Mouse (Mus musculus) limb, embryonic 10.5 days (tissue): ENCODE measurements around the gene Nt5c2. TPM values are rescaled to one million over a fixed set of nuclear protein-coding genes. Genes with fewer than 3 reads are reported as not detected.
"Not testable (repeated sequence)": the region's sequence is repeated elsewhere in the genome, so short reads cannot be mapped to it uniquely, and the experiment has no call there.

Experiments
- DNase-seq: peaks from one replicate; pipeline ENCODE4 v3.0.0-alpha.2; 2017; ENCODE audit warnings: low spot score
- H3K27ac ChIP-seq: fragments of 300-500 bp; sonication (generic); 2 replicates; pipeline ENCODE4 v1.5.1; 2016; ENCODE audit warnings: mild to moderate bottlenecking
- H3K27me3 ChIP-seq: fragments of 300-500 bp; sonication (generic); 2 replicates; pipeline ENCODE4 v1.6.1; 2016; ENCODE audit warnings: low read depth, mild to moderate bottlenecking; ENCODE audit not compliant: poor library complexity, severe bottlenecking
- H3K36me3 ChIP-seq: fragments of 300-500 bp; sonication (generic); 2 replicates; pipeline ENCODE4 v1.6.1; 2016; ENCODE audit warnings: mild to moderate bottlenecking, moderate library complexity
- H3K4me1 ChIP-seq: fragments of 300-500 bp; sonication (generic); 2 replicates; pipeline ENCODE4 v1.6.1; 2016
- H3K4me3 ChIP-seq: fragments of 300-500 bp; sonication (generic); 2 replicates; pipeline ENCODE4 v1.5.1; 2016; ENCODE audit warnings: mild to moderate bottlenecking, moderate library complexity
- H3K9me3 ChIP-seq: fragments of 300-500 bp; sonication (generic); replicated peaks from 2 replicates; pipeline ENCODE4 v1.6.1; 2016; ENCODE audit warnings: mild to moderate bottlenecking
- WGBS: fragments of 180-500 bp; shearing (Covaris S2); methylation state at CpG from one replicate; pipeline ENCODE4 v1.1.7; 2016; 5-methylcytosine and 5-hydroxymethylcytosine counted together
- polyA plus RNA-seq: library from polyadenylated mRNA; unstranded; fragments of >200 nt; fragmentation: Nextera tagmentation; extraction: Ambion mirVana; gene quantifications from 2 replicates; pipeline ENCODE4 v1.2.1, GENCODE M21; 2016

Nt5c2 gene
- polyA plus RNA-seq, 1 experiment from 2014 or later, result 89.8 TPM

DNA sequence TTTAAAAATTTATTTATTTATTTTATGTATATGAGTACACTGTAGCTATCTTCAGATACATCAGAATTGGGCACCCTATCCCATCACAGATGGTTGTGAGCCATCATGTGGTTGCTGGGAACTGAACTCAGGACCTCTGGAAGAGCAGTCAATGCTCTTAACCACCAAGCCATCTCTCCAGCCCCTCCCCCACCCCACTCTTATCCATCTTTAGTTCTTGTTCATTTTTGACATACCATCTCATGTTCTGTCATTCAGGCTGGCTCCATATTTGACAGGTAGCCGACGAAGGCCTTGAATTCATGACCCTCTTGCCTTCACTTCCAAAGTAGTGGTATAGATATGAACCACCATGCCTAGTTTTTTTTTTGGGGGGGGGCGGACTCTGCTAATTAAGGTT, 36.9 kb downstream of the Nt5c2 start:
- H3K4me1 ChIP-seq, H3K27ac ChIP-seq, H3K27me3 ChIP-seq, H3K4me3 ChIP-seq, H3K36me3 ChIP-seq, DNase-seq, H3K9me3 ChIP-seq: not testable (repeated sequence)
- WGBS, result 97% methylated on average over 3 of the region's 3 CpGs

- Histone ChIP-seq H3K27me3 (no peaks in the 10 kb centered on the region), H3K36me3 (no peaks in the 10 kb centered on the region), H3K4me1 (no peaks in the 10 kb centered on the region), H3K9me3 (no peaks in the 10 kb centered on the region), H3K4me3 (no peak overlapping the region), H3K27ac (no peak overlapping the region)
- 70% methylated on average over 6 of the region's 6 CpGs for WGBS
- no peak for DNase-seq
These were observed 37.5 kb downstream of the Nt5c2 start for GRCm38 (mm10) chr19:46977460-46977859.

- DNase-seq, result no peak
- no peaks in the 10 kb centered on the region for H3K36me3 ChIP-seq
- 0 out of 2 replicates have a peak, but pooled peaks cover under 1% of the 10 kb centered on the region for H3K4me1 ChIP-seq
- no peaks in the 10 kb centered on the region for H3K27me3 ChIP-seq
- H3K27ac ChIP-seq, result no peak overlapping the region
- H3K9me3 ChIP-seq, result no peaks in the 10 kb centered on the region
- 73% methylated on average over 2 of the region's 2 CpGs for WGBS
- no peak overlapping the region for H3K4me3 ChIP-seq
These were observed 38.2 kb downstream of the Nt5c2 start for GRCm38 (mm10) chr19:46976743-46977142.

- no peak for DNase-seq
- H3K36me3 ChIP-seq, result no peaks in the 10 kb centered on the region
- H3K27me3 ChIP-seq, result no peaks in the 10 kb centered on the region
- no peak overlapping the region for H3K27ac ChIP-seq
- H3K4me3 ChIP-seq, result no peak overlapping the region
- WGBS, result 89% methylated on average over 8 of the region's 8 CpGs
- no peaks in the 10 kb centered on the region for H3K9me3 ChIP-seq
- peaks cover 6% of the 10 kb centered on the region; the same call in 1 of the 2 replicates for H3K4me1 ChIP-seq
These were observed 39.0 kb downstream of the Nt5c2 start for GRCm38 (mm10) chr19:46975997-46976396.

DNA sequence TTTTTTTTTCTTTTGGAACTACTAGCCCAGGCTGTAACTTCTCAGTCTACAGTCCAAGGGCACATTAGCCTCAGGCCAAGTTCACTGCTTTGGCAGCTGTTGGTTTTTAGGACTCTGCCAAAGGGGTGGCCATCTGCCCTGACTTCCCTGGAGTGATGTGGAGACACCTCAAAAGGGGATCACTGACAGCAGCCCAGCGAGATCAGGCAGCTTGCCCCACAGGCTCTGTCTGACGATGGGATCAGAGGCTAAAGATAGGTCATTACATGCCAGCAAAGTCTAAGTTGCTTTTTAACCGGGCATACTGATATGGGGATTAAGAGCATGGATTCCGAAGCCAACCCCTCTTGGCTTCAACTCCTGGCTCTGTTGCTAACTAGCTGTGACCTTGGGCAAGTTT, 39.4 kb downstream of the Nt5c2 start:
- no peaks in the 10 kb centered on the region for H3K9me3 ChIP-seq
- H3K36me3 ChIP-seq, result no peaks in the 10 kb centered on the region
- H3K4me1 ChIP-seq, result peaks cover 6% of the 10 kb centered on the region; the same call in 1 of the 2 replicates
- 76% methylated on average over 4 of the region's 4 CpGs for WGBS
- no peaks in the 10 kb centered on the region for H3K27me3 ChIP-seq
- no peak overlapping the region for H3K27ac ChIP-seq
- no peak for DNase-seq
- no peak overlapping the region for H3K4me3 ChIP-seq

- WGBS, result 96% methylated on average over 3 of the region's 3 CpGs
- no peaks in the 10 kb centered on the region for H3K9me3 ChIP-seq
- H3K4me1 ChIP-seq, result peaks cover 8% of the 10 kb centered on the region; the same call in 1 of the 2 replicates
- DNase-seq, result no peak
- no peak overlapping the region for H3K27ac ChIP-seq
- no peak overlapping the region for H3K4me3 ChIP-seq
- no peaks in the 10 kb centered on the region for H3K27me3 ChIP-seq
- H3K36me3 ChIP-seq, result no peaks in the 10 kb centered on the region
These were observed 42.8 kb downstream of the Nt5c2 start for GRCm38 (mm10) chr19:46972159-46972558.

- 0 out of 2 replicates have a peak overlapping the region, but pooled peaks have one; percentile 4 for H3K27ac ChIP-seq
- 82% methylated on average over 9 of the region's 9 CpGs for WGBS
- H3K27me3 ChIP-seq, result no peaks in the 10 kb centered on the region
- DNase-seq, result no peak
- peaks cover 8% of the 10 kb centered on the region; the same call in 1 of the 2 replicates for H3K4me1 ChIP-seq
- H3K36me3 ChIP-seq, result no peaks in the 10 kb centered on the region
- no peak overlapping the region for H3K4me3 ChIP-seq
- H3K9me3 ChIP-seq, result no peaks in the 10 kb centered on the region
These were observed 43.2 kb downstream of the Nt5c2 start for GRCm38 (mm10) chr19:46971712-46972111.

- H3K27ac ChIP-seq, result 0 out of 2 replicates have a peak overlapping the region, but pooled peaks have one; percentile 4
- H3K4me1 ChIP-seq, result peaks cover 8% of the 10 kb centered on the region; the same call in 1 of the 2 replicates
- WGBS, result 77% methylated on average over 8 of the region's 8 CpGs
- H3K4me3 ChIP-seq, result no peak overlapping the region
- no peaks in the 10 kb centered on the region for H3K9me3 ChIP-seq
- H3K36me3 ChIP-seq, result no peaks in the 10 kb centered on the region
- DNase-seq, result no peak
- no peaks in the 10 kb centered on the region for H3K27me3 ChIP-seq
These were observed 43.8 kb downstream of the Nt5c2 start for GRCm38 (mm10) chr19:46971051-46971689.

DNA sequence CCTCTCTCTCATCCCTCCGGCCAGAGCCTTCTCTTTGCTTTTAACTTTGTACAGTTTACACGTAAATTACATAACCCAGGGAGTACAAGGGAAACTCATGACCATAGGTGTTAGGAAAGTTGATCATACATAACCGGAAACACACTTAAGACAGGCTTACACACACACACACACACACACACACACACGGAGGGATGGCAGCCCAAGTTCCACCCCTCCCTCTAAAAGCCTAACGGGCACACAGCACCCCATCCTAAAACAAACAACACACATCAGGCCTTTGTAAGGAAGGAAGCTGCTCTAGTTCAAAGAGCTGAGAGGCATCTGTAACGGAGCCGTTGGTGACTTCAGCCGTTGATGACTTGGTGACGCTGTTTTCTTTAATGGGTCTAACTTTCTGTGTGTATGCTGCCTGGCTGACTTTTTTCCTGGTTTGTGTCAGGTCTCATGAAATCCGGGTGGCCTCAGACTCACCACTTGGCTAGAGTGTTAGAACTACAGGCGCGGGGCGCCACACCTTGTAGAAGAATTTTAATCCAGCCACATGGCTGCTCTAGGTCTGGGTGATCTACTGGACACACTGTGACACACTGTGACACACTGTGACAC, 44.7 kb downstream of the Nt5c2 start:
- no peak for DNase-seq
- WGBS, result 60% methylated on average over 13 of the region's 13 CpGs
- H3K36me3 ChIP-seq, result no peaks in the 10 kb centered on the region
- H3K4me3 ChIP-seq, result no peak overlapping the region
- no peaks in the 10 kb centered on the region for H3K27me3 ChIP-seq
- peaks cover 8% of the 10 kb centered on the region; the same call in 1 of the 2 replicates for H3K4me1 ChIP-seq
- H3K27ac ChIP-seq, result no peak overlapping the region
- H3K9me3 ChIP-seq, result no peaks in the 10 kb centered on the region

- peaks cover 8% of the 10 kb centered on the region; the same call in 1 of the 2 replicates for H3K4me1 ChIP-seq
- no peaks in the 10 kb centered on the region for H3K36me3 ChIP-seq
- no peak overlapping the region for H3K27ac ChIP-seq
- H3K27me3 ChIP-seq, result no peaks in the 10 kb centered on the region
- H3K4me3 ChIP-seq, result no peak overlapping the region
- no peaks in the 10 kb centered on the region for H3K9me3 ChIP-seq
- WGBS, result 89% methylated on average over 22 of the region's 22 CpGs
- DNase-seq, result no peak
These were observed 45.5 kb downstream of the Nt5c2 start for GRCm38 (mm10) chr19:46969286-46969985.

GRCm38 (mm10) chr19:46968833-46969232, 46.1 kb downstream of the Nt5c2 start:
- Histone ChIP-seq H3K4me1 (peaks cover 8% of the 10 kb centered on the region; the same call in 1 of the 2 replicates), H3K9me3 (no peaks in the 10 kb centered on the region), H3K36me3 (no peaks in the 10 kb centered on the region), H3K4me3 (no peak overlapping the region), H3K27me3 (no peaks in the 10 kb centered on the region), H3K27ac (no peak overlapping the region)
- no peak for DNase-seq
- 89% methylated on average over 5 of the region's 5 CpGs for WGBS

GRCm38 (mm10) chr19:46967861-46968260, 47.1 kb downstream of the Nt5c2 start:
- 57% methylated on average over 4 of the region's 4 CpGs for WGBS
- H3K27ac ChIP-seq, result no peak overlapping the region
- no peak overlapping the region for H3K4me3 ChIP-seq
- no peaks in the 10 kb centered on the region for H3K9me3 ChIP-seq
- H3K36me3 ChIP-seq, result no peaks in the 10 kb centered on the region
- H3K4me1 ChIP-seq, result peaks cover 10% of the 10 kb centered on the region
- no peaks in the 10 kb centered on the region for H3K27me3 ChIP-seq
- DNase-seq, result no peak

- H3K4me3 ChIP-seq, result no peak overlapping the region
These were observed 48.6 kb downstream of the Nt5c2 start for GRCm38 (mm10) chr19:46966330-46966729.

More at GRCm38 (mm10) chr19:46966330-46966729, 48.6 kb downstream of the Nt5c2 start:
- DNase-seq, result no peak
- Histone ChIP-seq H3K4me1 (peaks cover 11% of the 10 kb centered on the region), H3K36me3 (no peaks in the 10 kb centered on the region), H3K27me3 (no peaks in the 10 kb centered on the region), H3K27ac (no peak overlapping the region), H3K9me3 (no peaks in the 10 kb centered on the region)
- WGBS, result 95% methylated on average over 6 of the region's 6 CpGs
